Mouse (Mus musculus): ENCODE data around the gene Bcas1. TPM values are rescaled to one million over a fixed set of nuclear protein-coding genes. Genes with fewer than 3 reads are reported as not detected.

Bcas1 gene
- polyA plus RNA-seq, 1 experiment from 2014 or later: 1.1 TPM

- no peak for ATAC-seq (ENCODE audit: insufficient number of reproducible peaks, low FRiP score)
- Histone ChIP-seq H3K4me2 (no peak overlapping the region), H3K27ac (ENCODE audit: poor library complexity, severe bottlenecking) (no peak overlapping the region), H3K4me1 (replicated peaks) (peaks cover 24% of the 10 kb centered on the region), H3K4me3 (no peak overlapping the region), H3K9ac (no peak overlapping the region), H3K27me3 (replicated peaks) (no peaks in the 10 kb centered on the region), H3K36me3 (no peaks in the 10 kb centered on the region), H3K9me3 (replicated peaks) (no peaks in the 10 kb centered on the region)
- 50% methylated on average over 13 of the region's 13 CpGs for WGBS
Measured at GRCm38 (mm10) chr2:170310310-170310987, 117.2 kb downstream of the Bcas1 start.

DNA sequence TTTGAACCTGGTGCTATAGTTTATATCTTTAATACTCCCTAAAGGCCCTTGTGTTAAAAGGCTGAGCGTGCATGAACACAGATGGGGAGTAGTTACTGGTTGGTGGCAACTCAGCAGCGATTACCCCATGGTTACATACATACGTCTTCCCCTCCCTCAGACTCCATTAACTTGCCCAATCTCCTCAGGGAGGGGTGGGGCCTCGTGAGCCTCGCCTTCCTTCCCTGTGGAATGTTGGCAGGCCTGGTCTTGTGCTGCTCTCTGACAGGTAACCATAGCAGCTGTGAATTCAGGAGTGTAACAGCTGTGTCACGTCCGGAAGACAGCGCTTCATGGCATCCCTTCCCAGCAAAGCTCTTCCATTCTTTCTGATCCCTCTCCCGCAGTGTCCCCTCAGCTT is 118.7 kb downstream of the Bcas1 start:
- no peak overlapping the region for H3K4me3 ChIP-seq
- no peak overlapping the region for H3K4me2 ChIP-seq
- H3K9me3 ChIP-seq (replicated peaks): no peaks in the 10 kb centered on the region
- 44% methylated on average over 9 of the region's 9 CpGs for WGBS
- H3K4me1 ChIP-seq (replicated peaks): peaks cover 24% of the 10 kb centered on the region
- H3K9ac ChIP-seq: no peak overlapping the region
- no peak overlapping the region for H3K27ac ChIP-seq (ENCODE audit: poor library complexity, severe bottlenecking)
- H3K27me3 ChIP-seq (replicated peaks): no peaks in the 10 kb centered on the region
- H3K36me3 ChIP-seq: no peaks in the 10 kb centered on the region
- no peak for ATAC-seq (ENCODE audit: insufficient number of reproducible peaks, low FRiP score)

DNA sequence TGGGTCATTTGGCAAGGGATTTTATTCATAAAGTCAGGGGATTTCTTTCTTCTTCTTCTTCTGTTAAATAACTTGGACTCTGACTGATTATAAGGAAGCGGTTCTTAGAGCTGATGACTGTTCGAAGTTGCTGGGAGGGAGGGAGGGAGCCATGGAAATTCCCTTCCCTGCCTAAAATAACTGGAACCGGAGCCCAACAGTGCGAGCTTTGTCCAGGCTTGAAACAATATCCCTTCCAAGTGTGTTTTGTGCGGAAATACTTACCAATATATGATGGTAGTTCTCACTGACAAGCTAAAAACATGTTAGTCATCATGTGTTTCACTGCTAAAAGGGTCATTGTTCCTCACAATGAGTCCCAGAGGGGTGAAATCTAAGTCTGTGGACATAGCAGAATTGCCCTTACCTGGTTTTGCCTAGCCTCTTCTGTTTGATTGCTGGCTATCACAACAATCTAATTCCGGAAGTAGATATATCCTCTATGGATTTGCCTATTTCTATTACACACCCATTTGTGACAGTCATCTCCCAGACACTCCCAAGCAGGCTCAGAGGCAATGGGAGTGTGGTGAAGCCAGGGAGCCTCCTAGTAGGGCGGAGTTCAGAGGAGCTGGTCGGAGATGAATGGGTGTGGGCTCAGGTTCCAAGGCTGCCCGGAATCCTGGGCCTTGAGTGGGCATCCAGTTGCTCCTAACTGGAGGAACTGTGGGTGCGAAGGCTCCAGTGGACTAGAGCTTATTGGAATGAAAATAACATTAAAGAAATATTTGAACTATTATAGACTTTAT is 119.4 kb downstream of the Bcas1 start:
- no peak overlapping the region for H3K4me3 ChIP-seq
- H3K4me2 ChIP-seq: no peak overlapping the region
- ATAC-seq (ENCODE audit: insufficient number of reproducible peaks, low FRiP score): no peak
- H3K9ac ChIP-seq: no peak overlapping the region
- 0 out of 2 replicates have a peak overlapping the region, but pooled peaks have one; percentile 12 for H3K27ac ChIP-seq (ENCODE audit: poor library complexity, severe bottlenecking)
- peaks cover 24% of the 10 kb centered on the region for H3K4me1 ChIP-seq (replicated peaks)
- H3K27me3 ChIP-seq (replicated peaks): no peaks in the 10 kb centered on the region
- WGBS: 56% methylated on average over 10 of the region's 10 CpGs
- no peaks in the 10 kb centered on the region for H3K9me3 ChIP-seq (replicated peaks)
- no peaks in the 10 kb centered on the region for H3K36me3 ChIP-seq

DNA sequence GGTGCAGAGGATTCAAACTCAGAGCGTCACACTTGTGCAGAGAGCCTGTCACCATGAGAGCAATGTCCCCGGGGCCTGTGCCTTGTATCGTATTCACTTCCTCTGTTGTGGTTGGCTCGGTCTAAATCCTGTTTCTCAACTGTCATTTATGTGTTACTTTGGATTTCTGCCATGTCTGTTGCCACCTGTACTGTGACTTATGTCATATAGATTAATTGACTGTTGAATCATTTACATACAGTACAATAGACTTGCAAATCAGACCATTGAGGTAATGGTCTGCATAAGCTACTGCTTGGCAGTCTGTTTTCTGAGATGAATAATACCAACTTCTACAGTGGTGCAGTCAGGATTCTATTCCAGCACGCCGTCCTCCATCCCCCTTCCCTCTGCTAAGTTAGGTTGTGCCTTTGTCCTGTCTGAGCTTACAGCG is 120.0 kb downstream of the Bcas1 start:
- H3K36me3 ChIP-seq: no peaks in the 10 kb centered on the region
- H3K4me2 ChIP-seq: no peak overlapping the region
- no peak overlapping the region for H3K4me3 ChIP-seq
- H3K9ac ChIP-seq: no peak overlapping the region
- H3K27me3 ChIP-seq (replicated peaks): no peaks in the 10 kb centered on the region
- peaks cover 24% of the 10 kb centered on the region for H3K4me1 ChIP-seq (replicated peaks)
- 55% methylated on average over 7 of the region's 7 CpGs for whole genome bisulfite sequencing
- no peak for ATAC-seq (ENCODE audit: insufficient number of reproducible peaks, low FRiP score)
- 0 out of 2 replicates have a peak, but pooled peaks cover 4% of the 10 kb centered on the region for H3K9me3 ChIP-seq (replicated peaks)
- peak overlapping the region; percentile 12; the same call in 1 of the 2 replicates for H3K27ac ChIP-seq (ENCODE audit: poor library complexity, severe bottlenecking)

DNA sequence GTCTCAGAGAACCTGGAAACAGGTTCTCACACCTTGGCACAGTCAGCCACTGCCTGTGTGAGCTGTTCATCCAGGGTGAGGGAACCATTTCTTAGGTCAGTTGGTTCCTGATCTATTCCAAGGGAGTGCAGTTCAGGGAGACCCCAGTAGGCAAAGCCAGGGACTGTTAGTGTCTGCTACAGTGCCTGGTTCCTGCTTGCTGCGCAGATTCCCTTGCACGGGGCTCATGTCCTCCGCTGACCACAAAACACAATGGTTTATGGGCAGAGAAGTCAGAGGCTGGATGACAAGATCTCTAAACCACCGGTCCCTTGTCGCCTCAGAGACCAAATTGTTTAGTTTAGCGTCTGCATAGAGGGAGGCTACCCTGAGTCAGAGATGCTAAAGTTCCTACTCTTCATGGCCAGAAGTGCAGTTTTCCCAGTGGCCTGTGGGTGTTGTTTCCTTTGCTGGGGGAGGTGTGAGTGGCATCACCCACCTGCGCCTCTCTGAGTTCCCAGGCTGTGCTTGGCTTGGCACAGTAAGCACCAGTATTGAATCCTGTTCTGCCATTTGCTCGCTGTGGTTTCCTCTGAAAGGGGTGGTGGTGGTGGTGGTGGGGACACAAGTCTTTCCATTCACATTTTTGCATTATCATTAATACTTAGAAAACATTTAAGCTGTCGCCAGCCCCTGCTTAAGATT is 120.9 kb downstream of the Bcas1 start:
- H3K36me3 ChIP-seq: no peaks in the 10 kb centered on the region
- no peak overlapping the region for H3K4me3 ChIP-seq
- H3K27ac ChIP-seq (ENCODE audit: poor library complexity, severe bottlenecking): no peak overlapping the region
- 72% methylated on average over 9 of the region's 9 CpGs for WGBS
- 0 out of 2 replicates have a peak, but pooled peaks cover 4% of the 10 kb centered on the region for H3K9me3 ChIP-seq (replicated peaks)
- H3K27me3 ChIP-seq (replicated peaks): no peaks in the 10 kb centered on the region
- no peak overlapping the region for H3K4me2 ChIP-seq
- peaks cover 24% of the 10 kb centered on the region for H3K4me1 ChIP-seq (replicated peaks)
- ATAC-seq (ENCODE audit: insufficient number of reproducible peaks, low FRiP score): no peak
- H3K9ac ChIP-seq: no peak overlapping the region

DNA sequence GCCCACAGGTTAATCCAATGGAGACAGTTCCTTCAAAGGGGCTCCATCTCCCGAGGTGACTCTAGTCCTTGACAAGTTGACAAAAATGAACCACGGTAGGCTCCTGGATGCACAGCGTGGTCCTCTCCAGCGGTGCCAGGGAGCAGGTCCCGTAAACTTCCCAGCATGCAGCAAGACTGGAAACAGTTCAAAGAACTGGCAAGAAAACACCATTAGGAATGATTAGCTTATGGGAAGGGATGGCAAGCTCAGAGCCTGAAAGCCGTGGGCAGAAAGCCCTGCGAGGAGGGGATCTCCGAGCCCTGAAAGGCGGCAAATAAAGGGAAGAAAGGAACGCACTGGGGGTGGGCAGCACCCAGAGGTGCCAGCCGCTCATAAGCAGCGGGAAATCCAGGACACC is 122.9 kb downstream of the Bcas1 start:
- ATAC-seq (ENCODE audit: insufficient number of reproducible peaks, low FRiP score): no peak
- 0 out of 2 replicates have a peak, but pooled peaks cover 4% of the 10 kb centered on the region for H3K9me3 ChIP-seq (replicated peaks)
- no peak overlapping the region for H3K27ac ChIP-seq (ENCODE audit: poor library complexity, severe bottlenecking)
- no peak overlapping the region for H3K9ac ChIP-seq
- H3K27me3 ChIP-seq (replicated peaks): no peaks in the 10 kb centered on the region
- WGBS: 72% methylated on average over 12 of the region's 12 CpGs
- H3K4me3 ChIP-seq: no peak overlapping the region
- peaks cover 14% of the 10 kb centered on the region for H3K4me1 ChIP-seq (replicated peaks)
- no peaks in the 10 kb centered on the region for H3K36me3 ChIP-seq
- no peak overlapping the region for H3K4me2 ChIP-seq

GRCm38 (mm10) chr2:170303595-170303994 is 124.0 kb downstream of the Bcas1 start:
- no peak overlapping the region for H3K9ac ChIP-seq
- no peaks in the 10 kb centered on the region for H3K36me3 ChIP-seq
- no peak overlapping the region for H3K4me3 ChIP-seq
- ATAC-seq (ENCODE audit: insufficient number of reproducible peaks, low FRiP score): no peak
- H3K27me3 ChIP-seq (replicated peaks): no peaks in the 10 kb centered on the region
- H3K4me2 ChIP-seq: no peak overlapping the region
- H3K9me3 ChIP-seq (replicated peaks): 0 out of 2 replicates have a peak, but pooled peaks cover 4% of the 10 kb centered on the region
- 80% methylated on average over 7 of the region's 7 CpGs for WGBS
- H3K4me1 ChIP-seq (replicated peaks): peaks cover 10% of the 10 kb centered on the region
- no peak overlapping the region for H3K27ac ChIP-seq (ENCODE audit: poor library complexity, severe bottlenecking)

- Histone ChIP-seq H3K4me2 (no peak overlapping the region), H3K27me3 (replicated peaks) (no peaks in the 10 kb centered on the region), H3K27ac (ENCODE audit: poor library complexity, severe bottlenecking) (no peak overlapping the region), H3K4me3 (no peak overlapping the region), H3K4me1 (replicated peaks) (peaks cover 10% of the 10 kb centered on the region), H3K36me3 (no peaks in the 10 kb centered on the region), H3K9ac (no peak overlapping the region), H3K9me3 (replicated peaks) (0 out of 2 replicates have a peak, but pooled peaks cover 4% of the 10 kb centered on the region)
- ATAC-seq (ENCODE audit: insufficient number of reproducible peaks, low FRiP score): no peak
- WGBS: 81% methylated on average over 8 of the region's 8 CpGs
Measured at GRCm38 (mm10) chr2:170302825-170303224, 124.8 kb downstream of the Bcas1 start.

Other genes with a start within 250 kb of the Bcas1 start
- gene Pfdn4, start 68.6 kb upstream of the Bcas1 start, polyA plus RNA-seq (2016; fragmentation: Nextera tagmentation; extraction: Ambion mirVana): 63.1 and 67.1 TPM in 2 replicates
- not detected in 2 replicates for gene Cyp24a1, start 69.3 kb upstream of the Bcas1 start, polyA plus RNA-seq (2016; fragmentation: Nextera tagmentation; extraction: Ambion mirVana)
- gene 4930470P17Rik, start 174.2 kb upstream of the Bcas1 start, polyA plus RNA-seq (2016; fragmentation: Nextera tagmentation; extraction: Ambion mirVana): not detected in 2 replicates

All from heart, embryonic 12.5 days (tissue).